Mouse (Mus musculus) kidney, adult 9 months (tissue): Measurements from ENCODE around the gene Zfp202.

Experiments
- DNase-seq: peaks from one replicate; pipeline ENCODE4 v3.0.0; 2022

Gene Zfp202

DNA sequence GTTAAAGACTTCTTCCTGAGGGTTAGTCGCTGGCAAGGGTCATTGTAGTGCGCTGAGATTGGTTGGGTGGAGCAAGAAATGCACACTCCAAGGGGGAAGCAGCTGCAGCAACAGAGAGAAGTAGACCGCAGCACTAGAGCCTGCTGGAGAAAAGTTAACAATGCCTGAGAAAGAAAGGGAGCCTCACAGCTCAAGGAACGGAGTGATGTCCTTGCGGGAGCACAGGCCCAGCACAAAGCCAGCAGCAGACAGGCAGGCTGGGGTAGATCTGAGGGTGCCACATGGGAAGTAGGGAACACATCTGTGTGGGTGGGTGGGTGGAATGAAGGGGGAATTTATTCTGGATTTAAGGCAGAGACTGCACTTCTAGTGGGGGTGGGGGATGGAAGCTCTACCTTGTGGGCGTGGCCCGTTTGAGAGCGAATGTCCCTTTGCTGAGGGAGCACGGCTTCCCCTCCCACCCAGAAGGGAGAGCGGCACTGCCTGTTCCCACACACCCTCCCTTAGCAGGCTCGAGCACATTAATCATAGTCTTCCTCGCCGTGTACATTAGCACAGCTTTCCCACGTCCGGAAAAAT, 49.2 kb downstream of the Zfp202 start:
- peak; percentile 11 for DNase-seq

GRCm38 (mm10) chr9:40241951-40242888, 50.1 kb downstream of the Zfp202 start:
- peak; percentile 20 for DNase-seq

- DNase-seq, result no peak
These were observed 53.4 kb downstream of the Zfp202 start for GRCm38 (mm10) chr9:40245466-40245865.

DNA sequence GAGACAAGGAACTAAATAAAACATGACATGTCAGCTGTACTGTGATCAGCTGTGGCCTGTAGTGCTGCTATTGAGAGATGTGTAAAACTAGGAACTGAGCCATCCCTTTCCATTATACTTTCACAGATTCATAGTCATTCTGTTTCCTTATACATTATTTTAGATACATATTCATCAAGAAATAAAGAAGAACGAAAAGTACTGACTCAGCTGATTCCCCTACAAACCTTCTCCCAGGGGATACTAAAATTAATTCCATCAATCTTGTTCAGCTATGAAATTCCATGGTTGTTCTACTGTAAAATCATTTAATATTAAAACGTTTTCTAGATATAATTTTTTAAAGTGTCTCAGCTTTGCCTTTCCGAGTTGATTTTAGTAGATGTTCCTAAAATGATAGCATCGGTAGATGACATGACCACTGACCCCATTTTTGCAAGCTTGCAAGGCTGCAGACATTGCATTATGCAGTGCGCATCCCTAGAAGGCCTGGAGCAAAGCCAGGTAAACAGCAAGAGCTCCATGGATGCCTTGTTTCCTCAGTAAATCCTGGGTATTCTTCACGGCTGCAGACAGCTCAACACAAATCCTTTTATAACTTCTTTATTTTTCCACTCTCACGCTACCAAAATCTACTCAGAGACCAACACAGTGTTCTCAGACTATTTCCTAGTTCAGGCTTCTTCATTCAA, 54.0 kb downstream of the Zfp202 start:
- DNase-seq, result no peak

DNA sequence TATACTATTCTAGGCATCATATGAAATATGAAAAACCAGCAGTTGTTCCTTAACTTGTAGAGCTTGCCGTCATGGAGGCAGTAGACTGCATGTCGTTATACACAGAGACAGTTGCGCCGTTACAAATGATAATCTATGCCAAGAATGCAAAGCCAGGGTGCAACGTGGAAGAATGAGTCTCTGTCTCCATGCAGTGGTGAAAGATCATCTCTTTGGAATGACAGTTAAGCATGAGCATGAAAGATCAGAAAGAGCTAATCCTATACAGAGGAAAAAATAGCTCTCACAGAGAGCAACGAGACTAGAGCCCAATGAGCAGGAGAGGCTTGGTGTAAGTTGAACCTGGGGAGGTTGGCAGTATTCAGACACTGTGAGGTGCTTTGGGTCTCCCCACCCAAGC, 54.6 kb downstream of the Zfp202 start:
- no peak for DNase-seq

GRCm38 (mm10) chr9:40249106-40249505, 57.0 kb downstream of the Zfp202 start:
- no peak for DNase-seq

- no peak for DNase-seq
These were observed 60.3 kb downstream of the Zfp202 start for GRCm38 (mm10) chr9:40252459-40252858.
